Mouse (Mus musculus): ENCODE data around the gene Gxylt2. TPM values are rescaled to one million over a fixed set of nuclear protein-coding genes. Genes with fewer than 3 reads are reported as not detected.

Gxylt2 gene
- polyA plus RNA-seq, 1 experiment = 0.43 TPM

- H3K27ac ChIP-seq (ENCODE audit: insufficient read depth, low read depth, low read length) = no peak overlapping the region
- no peaks in the 10 kb centered on the region for H3K36me3 ChIP-seq (ENCODE audit: control insufficient read depth, insufficient read depth, low read length)
- H3K4me1 ChIP-seq (ENCODE audit: control insufficient read depth, insufficient read depth, insufficient read length, low read length) = no peaks in the 10 kb centered on the region
- WGBS = 23% methylated on average over 4 of the region's 4 CpGs
- H3K4me3 ChIP-seq (ENCODE audit: low read depth, low read length) = no peak overlapping the region
- 0 out of 2 replicates have a peak, but pooled peaks cover 3% of the 10 kb centered on the region for H3K27me3 ChIP-seq (ENCODE audit: control insufficient read depth, insufficient read depth, low read length)
- TF ChIP-seq POLR2A (IDR thresholded peaks at IDR 0.05; ENCODE audit: low read depth, low read length) (no peak), CTCF (IDR thresholded peaks at IDR 0.05; ENCODE audit: extremely low read depth, insufficient read length, insufficient replicate concordance, low read depth, low read length) (no peak)
These were observed 5.6 kb downstream of the Gxylt2 start for GRCm38 (mm10) chr6:100710170-100710569.

- no peak overlapping the region for H3K27ac ChIP-seq (ENCODE audit: insufficient read depth, low read depth, low read length)
- no peaks in the 10 kb centered on the region for H3K27me3 ChIP-seq (ENCODE audit: control insufficient read depth, insufficient read depth, low read length)
- WGBS = 81% methylated on average over 5 of the region's 5 CpGs
- no peaks in the 10 kb centered on the region for H3K36me3 ChIP-seq (ENCODE audit: control insufficient read depth, insufficient read depth, low read length)
- H3K4me1 ChIP-seq (ENCODE audit: control insufficient read depth, insufficient read depth, insufficient read length, low read length) = no peaks in the 10 kb centered on the region
- no peak overlapping the region for H3K4me3 ChIP-seq (ENCODE audit: low read depth, low read length)
- 0 out of 2 replicates have a peak, but pooled peaks have one; percentile 18 for TF ChIP-seq POLR2A (IDR thresholded peaks at IDR 0.05; ENCODE audit: low read depth, low read length)
- TF ChIP-seq CTCF (IDR thresholded peaks at IDR 0.05; ENCODE audit: extremely low read depth, insufficient read length, insufficient replicate concordance, low read depth, low read length) = no peak
These were observed 6.3 kb downstream of the Gxylt2 start for GRCm38 (mm10) chr6:100710866-100711265.

- H3K36me3 ChIP-seq (ENCODE audit: control insufficient read depth, insufficient read depth, low read length) = no peaks in the 10 kb centered on the region
- WGBS = 81% methylated on average over 8 of the region's 8 CpGs
- no peaks in the 10 kb centered on the region; the same call in 1 of the 2 replicates for H3K4me1 ChIP-seq (ENCODE audit: control insufficient read depth, insufficient read depth, insufficient read length, low read length)
- no peaks in the 10 kb centered on the region for H3K27me3 ChIP-seq (ENCODE audit: control insufficient read depth, insufficient read depth, low read length)
- H3K27ac ChIP-seq (ENCODE audit: insufficient read depth, low read depth, low read length) = no peak overlapping the region
- H3K4me3 ChIP-seq (ENCODE audit: low read depth, low read length) = no peak overlapping the region
- no peak for TF ChIP-seq CTCF (IDR thresholded peaks at IDR 0.05; ENCODE audit: extremely low read depth, insufficient read length, insufficient replicate concordance, low read depth, low read length)
- no peak for TF ChIP-seq POLR2A (IDR thresholded peaks at IDR 0.05; ENCODE audit: low read depth, low read length)
These were observed 10.8 kb downstream of the Gxylt2 start for GRCm38 (mm10) chr6:100715296-100715828.

GRCm38 (mm10) chr6:100716152-100716551, 11.6 kb downstream of the Gxylt2 start:
- Histone ChIP-seq H3K4me3 (ENCODE audit: low read depth, low read length) (no peak overlapping the region), H3K36me3 (ENCODE audit: control insufficient read depth, insufficient read depth, low read length) (no peaks in the 10 kb centered on the region), H3K27me3 (ENCODE audit: control insufficient read depth, insufficient read depth, low read length) (no peaks in the 10 kb centered on the region), H3K27ac (ENCODE audit: insufficient read depth, low read depth, low read length) (no peak overlapping the region), H3K4me1 (ENCODE audit: control insufficient read depth, insufficient read depth, insufficient read length, low read length) (no peaks in the 10 kb centered on the region; the same call in 1 of the 2 replicates)
- WGBS = 24% methylated on average over 7 of the region's 7 CpGs
- no peak for TF ChIP-seq POLR2A (IDR thresholded peaks at IDR 0.05; ENCODE audit: low read depth, low read length)

GRCm38 (mm10) chr6:100716817-100717216, 12.3 kb downstream of the Gxylt2 start:
- WGBS = 51% methylated on average over 8 of the region's 8 CpGs
- H3K4me1 ChIP-seq (ENCODE audit: control insufficient read depth, insufficient read depth, insufficient read length, low read length) = no peaks in the 10 kb centered on the region; the same call in 1 of the 2 replicates
- no peak for TF ChIP-seq CTCF (IDR thresholded peaks at IDR 0.05; ENCODE audit: extremely low read depth, insufficient read length, insufficient replicate concordance, low read depth, low read length)
- no peak for TF ChIP-seq POLR2A (IDR thresholded peaks at IDR 0.05; ENCODE audit: low read depth, low read length)

GRCm38 (mm10) chr6:100720098-100720501, 15.6 kb downstream of the Gxylt2 start:
- TF ChIP-seq POLR2A (IDR thresholded peaks at IDR 0.05; ENCODE audit: low read depth, low read length) (no peak), CTCF (IDR thresholded peaks at IDR 0.05; ENCODE audit: extremely low read depth, insufficient read length, insufficient replicate concordance, low read depth, low read length) (no peak)
- H3K4me1 ChIP-seq (ENCODE audit: control insufficient read depth, insufficient read depth, insufficient read length, low read length) = peaks cover 9% of the 10 kb centered on the region; the same call in 1 of the 2 replicates
- H3K27me3 ChIP-seq (ENCODE audit: control insufficient read depth, insufficient read depth, low read length) = no peaks in the 10 kb centered on the region
- no peak overlapping the region for H3K27ac ChIP-seq (ENCODE audit: insufficient read depth, low read depth, low read length)
- no peaks in the 10 kb centered on the region for H3K36me3 ChIP-seq (ENCODE audit: control insufficient read depth, insufficient read depth, low read length)
- no peak overlapping the region for H3K4me3 ChIP-seq (ENCODE audit: low read depth, low read length)
- WGBS = 48% methylated on average over 6 of the region's 6 CpGs

More at GRCm38 (mm10) chr6:100716817-100717216, 12.3 kb downstream of the Gxylt2 start:
- Histone ChIP-seq H3K4me3 (ENCODE audit: low read depth, low read length) (no peak overlapping the region), H3K36me3 (ENCODE audit: control insufficient read depth, insufficient read depth, low read length) (no peaks in the 10 kb centered on the region), H3K27me3 (ENCODE audit: control insufficient read depth, insufficient read depth, low read length) (no peaks in the 10 kb centered on the region), H3K27ac (ENCODE audit: insufficient read depth, low read depth, low read length) (no peak overlapping the region)

- Histone ChIP-seq H3K4me1 (ENCODE audit: control insufficient read depth, insufficient read depth, insufficient read length, low read length) (peaks cover 9% of the 10 kb centered on the region; the same call in 1 of the 2 replicates), H3K27me3 (ENCODE audit: control insufficient read depth, insufficient read depth, low read length) (no peaks in the 10 kb centered on the region), H3K36me3 (ENCODE audit: control insufficient read depth, insufficient read depth, low read length) (no peaks in the 10 kb centered on the region), H3K27ac (ENCODE audit: insufficient read depth, low read depth, low read length) (no peak overlapping the region), H3K4me3 (ENCODE audit: low read depth, low read length) (no peak overlapping the region)
- WGBS = 69% methylated on average over 17 of the region's 17 CpGs
- TF ChIP-seq CTCF (IDR thresholded peaks at IDR 0.05; ENCODE audit: extremely low read depth, insufficient read length, insufficient replicate concordance, low read depth, low read length) = no peak
- no peak for TF ChIP-seq POLR2A (IDR thresholded peaks at IDR 0.05; ENCODE audit: low read depth, low read length)
These were observed 16.6 kb downstream of the Gxylt2 start for GRCm38 (mm10) chr6:100720882-100721721.
